Mouse (Mus musculus): ENCODE results near the gene Prkd2.

- peak; percentile 86 for TF ChIP-seq CTCF (IDR thresholded peaks at IDR 0.05; ENCODE audit: control insufficient read depth, insufficient read depth, insufficient read length)
- TF ChIP-seq MAX (IDR thresholded peaks at IDR 0.05): no peak
- TF ChIP-seq MYOD1 (IDR thresholded peaks at IDR 0.05; ENCODE audit: control insufficient read depth, insufficient read length, low read depth): no peak
Measured at GRCm38 (mm10) chr7:16895000-16895399, 52.3 kb downstream of the Prkd2 start.

Data from C2C12 (cell line).